Mouse (Mus musculus): Measurements from ENCODE around the gene Noa1.

The Noa1 gene

DNA sequence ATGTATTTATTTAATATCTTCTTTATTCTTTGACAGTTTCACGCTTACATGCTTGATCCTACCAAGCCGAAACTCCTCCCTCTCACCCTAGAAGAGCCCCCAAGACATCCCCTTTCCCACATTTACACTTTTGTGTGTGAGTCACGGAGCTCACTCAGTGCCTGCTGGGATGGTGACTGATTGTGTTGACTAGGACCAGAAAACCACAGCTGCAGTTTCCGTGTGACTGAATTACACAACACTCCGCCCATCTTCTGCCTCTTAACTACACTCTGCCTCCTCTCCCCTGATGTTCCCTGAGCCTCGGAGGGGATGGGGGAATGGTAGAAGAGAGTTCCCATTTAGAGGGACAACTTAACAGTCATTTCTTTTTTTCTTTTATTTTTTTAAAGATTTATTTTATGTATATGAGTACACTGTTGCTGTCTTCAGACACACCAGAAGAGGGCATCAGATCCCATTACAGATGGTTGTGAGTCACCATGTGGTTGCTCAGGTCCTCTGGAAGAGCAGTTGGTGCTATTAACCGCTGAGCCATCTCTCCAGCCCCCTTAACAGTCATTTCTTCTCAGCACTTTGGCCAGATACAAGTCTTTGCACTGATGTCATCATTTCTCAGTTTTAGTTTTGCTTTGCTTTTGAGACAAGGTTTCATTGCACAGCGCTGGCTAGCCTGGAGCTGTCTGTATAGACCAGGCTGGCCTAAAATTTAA is 57.6 kb downstream of the Noa1 start:
- no peak for DNase-seq

DNA sequence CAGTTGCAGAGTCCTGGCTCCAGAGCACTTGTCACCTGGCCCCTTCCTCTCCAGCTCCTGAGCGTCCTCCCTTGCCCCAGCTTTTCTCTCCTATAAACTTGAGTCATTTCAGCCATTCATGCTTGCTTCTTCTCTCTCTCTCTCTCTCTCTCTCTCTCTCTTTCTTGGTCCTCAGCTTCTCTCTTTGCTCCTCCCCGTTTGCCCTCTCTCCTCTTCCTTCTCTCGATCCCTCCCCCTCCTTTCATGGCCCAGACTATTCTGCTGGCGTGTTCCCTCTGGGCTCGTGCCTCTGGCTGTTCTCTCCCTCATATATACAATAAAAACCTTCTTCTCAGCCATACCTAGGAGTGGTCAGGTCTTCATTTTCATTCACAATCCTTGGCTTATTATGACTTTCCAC is 58.2 kb downstream of the Noa1 start:
- no peak for DNase-seq

DNA sequence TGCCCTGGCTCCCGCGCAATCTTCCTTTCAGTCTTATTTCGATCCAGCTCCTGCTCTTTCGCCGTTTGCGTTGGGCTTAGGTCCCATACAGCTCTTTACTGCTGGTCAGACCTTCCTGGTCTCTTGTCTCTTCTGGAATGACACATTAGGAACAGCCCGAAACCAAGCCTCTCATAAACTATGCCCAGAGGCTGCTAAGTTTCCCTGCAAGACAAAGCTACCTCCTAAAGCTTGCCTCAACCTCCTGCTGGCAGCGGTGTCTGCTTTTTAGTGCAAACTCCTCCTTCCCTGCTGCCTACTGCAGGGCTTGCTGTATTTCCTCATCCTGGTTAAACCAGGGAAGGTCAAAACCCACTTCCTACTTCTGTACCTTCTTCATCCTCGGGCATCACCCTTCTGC is 59.8 kb downstream of the Noa1 start:
- no peak for DNase-seq

DNA sequence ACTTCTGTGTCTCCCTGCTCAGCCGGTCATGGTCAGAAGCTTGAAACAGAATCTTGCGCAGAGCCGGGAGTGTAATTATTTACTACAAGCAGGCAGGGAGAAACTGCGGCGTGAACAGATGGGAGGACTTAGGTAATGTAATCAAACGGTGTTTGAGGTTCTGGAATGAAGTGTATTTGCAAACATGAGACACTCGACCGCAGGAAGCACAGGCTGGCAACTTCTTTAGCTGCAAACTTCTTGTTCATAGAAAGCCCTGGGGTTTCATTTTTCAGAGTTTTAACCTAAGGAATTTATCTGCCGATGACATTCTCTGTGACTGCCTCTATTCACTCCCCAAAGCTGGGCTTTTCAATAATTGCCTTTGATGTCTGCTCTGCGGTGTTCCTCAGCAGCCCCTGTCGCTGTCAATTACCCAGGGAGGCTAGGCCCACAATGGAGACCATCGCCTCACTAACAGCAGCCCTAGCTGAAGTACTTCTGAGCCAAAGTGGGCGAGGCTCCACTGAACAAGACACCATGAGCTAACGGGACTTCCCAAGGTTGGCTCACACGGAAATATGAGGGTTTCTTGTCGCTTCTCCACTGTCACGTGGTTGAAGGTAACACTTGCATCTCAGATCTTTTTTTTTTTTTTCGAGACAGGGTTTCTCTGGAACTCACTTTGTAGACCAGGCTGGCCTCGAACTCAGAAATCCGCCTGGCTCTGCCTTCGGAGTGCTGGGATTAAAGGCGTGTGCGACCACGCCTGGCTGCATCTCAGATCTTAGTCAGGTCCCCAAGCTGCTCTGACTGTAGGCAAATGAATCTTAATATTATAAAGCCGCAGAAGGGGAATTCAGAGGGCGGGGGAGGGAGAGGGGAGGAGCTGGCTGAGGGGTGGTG is 63.9 kb downstream of the Noa1 start:
- no peak for DNase-seq

DNA sequence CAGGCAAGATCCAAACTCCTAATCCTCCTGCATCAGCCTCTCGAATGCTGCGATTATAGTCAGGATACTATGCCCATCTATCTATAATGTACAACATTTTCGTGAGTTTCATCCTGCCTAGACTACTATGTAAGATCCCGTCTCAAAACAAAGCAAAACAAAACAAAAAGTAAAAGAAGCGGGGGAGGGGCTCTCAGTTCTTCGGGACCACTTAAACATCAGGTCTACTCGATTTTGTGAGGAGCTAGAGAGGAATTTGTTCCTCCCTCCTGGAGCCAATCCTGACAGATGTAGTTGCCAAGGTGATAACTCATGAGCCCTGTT is 64.5 kb downstream of the Noa1 start:
- no peak for DNase-seq

DNA sequence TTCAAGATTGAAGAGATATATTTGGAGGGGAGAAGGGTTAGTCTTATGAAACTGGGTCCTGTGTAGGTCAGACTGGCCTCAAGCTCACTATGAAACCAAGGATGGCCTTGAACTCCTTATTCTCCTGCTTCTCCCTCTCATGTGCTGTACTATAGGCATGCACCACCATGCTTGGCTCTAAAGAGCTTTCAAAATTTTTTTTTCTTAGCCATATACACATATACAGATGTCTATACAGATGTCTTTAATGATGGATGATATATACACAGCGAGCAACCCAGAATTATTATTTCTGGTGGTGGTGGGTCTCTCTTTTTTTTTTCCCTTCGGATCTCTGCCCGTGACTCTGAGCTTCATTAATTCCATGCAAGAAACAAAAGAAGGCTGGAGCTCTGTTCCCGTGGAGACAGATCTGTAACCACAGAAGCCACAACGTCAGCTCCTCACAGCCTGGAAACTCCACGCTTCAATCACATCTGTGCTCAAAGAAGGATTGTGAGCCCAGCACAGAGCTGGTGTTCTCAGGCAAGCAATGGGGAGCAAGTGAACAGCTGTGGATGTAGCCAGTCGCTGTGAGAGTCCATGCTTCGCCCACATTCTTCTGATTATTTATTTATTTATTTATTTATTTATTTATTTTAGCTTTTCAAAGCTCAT is 65.4 kb downstream of the Noa1 start:
- DNase-seq: no peak

Measured in cerebellum, adult 8-10 months (tissue).